Mouse (Mus musculus) testis, postnatal 10 days (tissue): ENCODE results near the gene Spock1.

Experiments used
- DNase-seq: peaks from one replicate; pipeline ENCODE4 v3.0.0; 2021; ENCODE audit warnings: low spot score

Spock1 gene

GRCm38 (mm10) chr13:57858491-57858890 is 49.6 kb downstream of the Spock1 start:
- DNase-seq, result no peak

GRCm38 (mm10) chr13:57857016-57857415 is 51.1 kb downstream of the Spock1 start:
- DNase-seq, result no peak

- no peak for DNase-seq
These were observed 51.8 kb downstream of the Spock1 start for GRCm38 (mm10) chr13:57856311-57856853.

GRCm38 (mm10) chr13:57855766-57856165 is 52.4 kb downstream of the Spock1 start:
- no peak for DNase-seq

- DNase-seq, result no peak
These were observed 53.7 kb downstream of the Spock1 start for GRCm38 (mm10) chr13:57854416-57854815.

GRCm38 (mm10) chr13:57853621-57854020 is 54.5 kb downstream of the Spock1 start:
- DNase-seq, result no peak

GRCm38 (mm10) chr13:57853156-57853555 is 55.0 kb downstream of the Spock1 start:
- DNase-seq, result no peak

GRCm38 (mm10) chr13:57848931-57849330 is 59.2 kb downstream of the Spock1 start:
- DNase-seq, result no peak

- DNase-seq, result no peak
These were observed 61.0 kb downstream of the Spock1 start for GRCm38 (mm10) chr13:57847101-57847500.

GRCm38 (mm10) chr13:57846468-57846867 is 61.7 kb downstream of the Spock1 start:
- no peak for DNase-seq

- no peak for DNase-seq
These were observed 66.8 kb downstream of the Spock1 start for GRCm38 (mm10) chr13:57841141-57841848.

- DNase-seq, result no peak
These were observed 70.3 kb downstream of the Spock1 start for GRCm38 (mm10) chr13:57837691-57838437.

GRCm38 (mm10) chr13:57831374-57832163 is 76.6 kb downstream of the Spock1 start:
- no peak for DNase-seq

GRCm38 (mm10) chr13:57830896-57831295 is 77.2 kb downstream of the Spock1 start:
- DNase-seq, result no peak

GRCm38 (mm10) chr13:57830091-57830490 is 78.0 kb downstream of the Spock1 start:
- DNase-seq, result no peak

- DNase-seq, result no peak
These were observed 91.9 kb downstream of the Spock1 start for GRCm38 (mm10) chr13:57816276-57816675.

- no peak for DNase-seq
These were observed 95.5 kb downstream of the Spock1 start for GRCm38 (mm10) chr13:57812643-57813042.

- no peak for DNase-seq
These were observed 96.9 kb downstream of the Spock1 start for GRCm38 (mm10) chr13:57811253-57811652.

- no peak for DNase-seq
These were observed 97.3 kb downstream of the Spock1 start for GRCm38 (mm10) chr13:57810816-57811215.

- no peak for DNase-seq
These were observed 98.0 kb downstream of the Spock1 start for GRCm38 (mm10) chr13:57810083-57810482.

GRCm38 (mm10) chr13:57809603-57810002 is 98.5 kb downstream of the Spock1 start:
- DNase-seq, result no peak

GRCm38 (mm10) chr13:57806816-57807215 is 101.3 kb downstream of the Spock1 start:
- DNase-seq, result no peak
